Mouse (Mus musculus) adrenal gland, postnatal 4 days (tissue): ENCODE data around the gene Fem1b. TPM values are rescaled to one million over a fixed set of nuclear protein-coding genes. Genes with fewer than 3 reads are reported as not detected.
A peak's percentile ranks its signal among the peaks of the same experiment; 100 is the strongest.

Source experiments
- DNase-seq, 2 experiments: peaks; one replicate each; pipeline ENCODE4 v3.0.0; 2021 to 2022; ENCODE audit warnings: low spot score in 2 of 2, mixed read lengths in 2 of 2
- total RNA-seq, 2 experiments: library from RNA; stranded (reverse); gene quantifications; 2 replicates each; pipeline ENCODE4 v1.2.3; 2021

The Fem1b gene
- total RNA-seq, 2 experiments from 2014 or later: 44.0 to 50.4 TPM

GRCm38 (mm10) chr9:62782976-62783781 is 28.6 kb downstream of the Fem1b start:
- DNase-seq: peak in 1 of 2 experiments; percentile 26

DNA sequence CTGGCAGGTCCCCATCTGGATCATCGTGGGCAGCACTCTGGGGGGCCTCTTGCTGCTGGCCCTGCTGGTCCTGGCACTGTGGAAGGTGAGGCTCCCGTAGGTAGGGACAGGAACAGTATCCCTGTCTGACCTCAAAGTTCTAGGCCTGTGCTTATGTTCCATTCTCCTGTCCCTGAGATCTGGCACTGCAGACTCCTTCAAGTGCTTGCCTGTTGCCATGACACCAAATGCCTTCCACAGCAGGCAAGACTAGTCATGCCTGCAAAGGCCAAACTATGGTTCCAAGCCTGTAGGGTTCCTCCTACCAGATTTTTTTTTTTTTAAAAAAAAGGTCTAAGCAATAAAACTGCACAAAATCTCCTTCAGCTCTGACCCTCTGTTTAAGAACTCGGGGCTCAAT is 29.8 kb downstream of the Fem1b start:
- DNase-seq: no peak

DNA sequence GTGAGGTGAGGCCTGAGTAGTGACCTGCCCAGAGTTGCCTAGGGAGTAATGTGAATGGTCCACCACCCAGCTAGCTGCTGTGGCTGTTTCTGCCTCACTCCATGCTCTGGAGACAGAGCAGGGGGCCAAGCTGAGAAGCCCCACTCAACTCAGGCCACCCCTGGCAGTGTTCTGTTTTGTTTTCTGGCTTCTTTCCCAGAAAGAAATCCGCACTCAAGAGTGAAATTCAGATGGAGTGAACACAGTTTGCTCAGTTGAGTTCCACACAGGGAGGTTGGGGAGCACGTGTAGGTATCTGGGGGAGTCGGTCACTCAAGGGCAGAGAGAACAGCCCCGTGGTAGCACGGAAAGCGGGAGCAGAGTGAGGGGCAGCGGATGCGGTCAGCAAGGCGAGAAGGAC is 33.0 kb downstream of the Fem1b start:
- DNase-seq: no peak

DNA sequence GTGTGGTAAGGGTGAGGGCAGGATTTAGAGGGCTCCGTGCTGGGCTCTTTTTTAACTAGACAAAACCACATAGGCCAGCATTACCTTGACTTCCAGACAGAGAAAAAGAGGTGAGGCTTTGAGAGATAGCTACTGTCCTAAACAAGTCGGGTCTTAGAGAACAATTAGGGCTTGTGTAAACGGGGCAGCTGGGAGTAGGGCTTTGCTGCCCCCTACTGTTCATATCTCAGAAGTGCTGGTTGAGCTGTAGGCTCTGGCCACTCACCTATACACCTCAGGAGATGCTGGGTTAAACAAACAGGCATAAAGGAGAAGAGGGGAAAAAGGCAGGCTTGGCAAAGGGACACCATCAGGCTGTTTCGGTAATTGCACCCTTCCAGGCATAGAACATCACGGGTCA is 34.3 kb downstream of the Fem1b start:
- no peak for DNase-seq

GRCm38 (mm10) chr9:62775464-62775863 is 36.3 kb downstream of the Fem1b start:
- no peak for DNase-seq

DNA sequence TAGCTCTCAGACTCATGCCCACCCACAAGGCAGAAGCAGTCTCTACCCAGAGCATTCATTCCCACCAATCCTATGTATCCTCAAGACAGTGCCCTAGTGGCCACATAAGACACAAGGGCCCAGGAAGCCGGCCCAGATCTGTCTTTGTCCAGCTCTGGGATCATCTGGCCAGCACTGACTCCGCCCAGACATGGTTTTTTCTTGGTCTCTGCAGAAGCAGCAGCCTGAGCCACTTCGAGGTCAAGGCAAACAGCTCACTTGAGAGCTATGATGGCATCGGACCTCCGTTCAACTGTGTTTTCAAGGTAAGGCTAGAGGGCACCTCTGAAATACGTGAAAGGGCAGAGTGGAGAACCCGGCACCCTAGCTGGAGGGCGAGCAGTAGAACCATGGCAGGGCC is 39.0 kb downstream of the Fem1b start:
- no peak for DNase-seq

DNA sequence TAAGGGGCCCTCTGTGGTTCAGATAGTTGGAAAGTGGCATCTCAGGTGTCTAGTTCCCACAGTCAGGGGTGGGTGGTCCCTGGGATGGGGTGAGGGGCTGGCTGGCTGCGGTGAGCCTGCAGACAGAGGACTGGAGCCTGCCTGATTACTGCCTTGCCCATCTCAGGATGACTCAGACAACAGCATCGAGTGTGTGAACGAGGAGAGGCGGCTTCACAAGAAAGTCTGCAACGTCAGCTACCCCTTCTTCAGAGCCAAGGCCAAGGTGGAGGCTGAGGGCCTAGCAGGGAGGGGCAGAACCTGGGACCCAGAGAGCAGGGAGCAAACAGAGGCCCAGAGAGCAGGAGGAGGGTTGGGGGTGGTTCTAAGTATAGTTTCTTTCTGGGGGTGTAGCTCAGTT is 43.4 kb downstream of the Fem1b start:
- DNase-seq: no peak

DNA sequence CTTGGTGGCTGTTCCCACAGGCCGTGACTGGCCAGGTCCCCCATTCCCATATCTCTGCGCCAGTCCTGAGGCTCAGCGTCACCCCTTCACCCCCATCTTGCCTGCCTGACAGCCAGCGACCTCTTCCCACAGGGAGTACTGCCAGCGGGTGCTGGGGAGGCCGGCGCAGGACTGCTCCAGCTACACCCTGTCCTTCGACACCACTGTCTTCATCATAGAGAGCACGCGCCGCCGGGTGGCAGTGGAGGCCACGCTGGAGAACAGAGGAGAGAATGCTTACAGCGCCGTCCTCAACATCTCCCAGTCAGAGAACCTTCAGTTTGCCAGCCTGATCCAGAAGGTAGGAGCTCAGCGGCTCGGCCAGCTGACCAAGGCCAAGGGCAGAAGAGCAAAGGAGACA is 44.3 kb downstream of the Fem1b start:
- no peak for DNase-seq

- no peak for DNase-seq
Observed at GRCm38 (mm10) chr9:62765346-62765745, 46.4 kb downstream of the Fem1b start.

GRCm38 (mm10) chr9:62763478-62763877 is 48.3 kb downstream of the Fem1b start:
- no peak for DNase-seq

DNA sequence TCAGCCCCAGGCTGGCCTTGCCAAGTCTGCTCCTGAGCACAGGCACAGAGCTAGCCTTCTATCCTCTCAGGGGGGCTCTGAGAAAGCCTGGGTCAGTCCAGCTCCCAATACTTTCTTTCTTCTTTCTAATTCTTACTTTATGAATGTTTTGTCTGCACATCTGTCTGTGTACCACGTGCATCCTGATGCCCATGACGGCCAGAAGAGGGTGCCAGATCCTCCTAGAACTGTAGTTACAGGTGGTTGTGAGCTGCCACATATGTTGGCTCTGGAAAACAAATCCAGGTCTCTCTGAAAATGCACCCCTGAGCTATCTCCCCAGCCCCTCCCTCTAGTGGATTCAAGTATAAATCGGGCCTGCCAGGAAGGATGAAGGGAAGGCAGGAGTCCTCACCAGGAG is 52.1 kb downstream of the Fem1b start:
- no peak for DNase-seq

DNA sequence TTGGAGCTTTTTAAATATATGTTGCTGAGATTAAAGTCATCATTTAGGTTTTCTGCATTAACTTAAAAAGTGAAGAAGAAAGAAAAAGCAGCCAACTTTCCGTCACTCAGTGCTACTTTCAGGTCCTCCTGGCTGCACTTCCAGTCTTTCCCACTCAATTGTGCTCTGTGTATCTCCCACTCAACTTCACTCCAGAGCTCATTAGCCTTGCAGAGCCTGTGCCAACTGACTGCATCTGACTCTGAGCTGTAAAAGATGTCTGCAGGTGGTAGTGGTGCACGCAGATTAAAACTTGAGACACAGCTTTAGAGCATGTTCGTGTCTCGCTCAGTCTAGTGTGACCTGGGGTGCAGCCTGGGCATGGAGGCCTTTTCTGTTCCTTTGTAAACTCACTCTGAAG is 53.4 kb downstream of the Fem1b start:
- no peak for DNase-seq

- DNase-seq: no peak
Observed at GRCm38 (mm10) chr9:62750381-62750780, 61.4 kb downstream of the Fem1b start.

GRCm38 (mm10) chr9:62749666-62750065 is 62.1 kb downstream of the Fem1b start:
- DNase-seq: no peak

GRCm38 (mm10) chr9:62746646-62747045 is 65.1 kb downstream of the Fem1b start:
- no peak for DNase-seq

GRCm38 (mm10) chr9:62744558-62745275 is 67.0 kb downstream of the Fem1b start:
- peak in 1 of 2 experiments; percentile 26 for DNase-seq

Other genes with a start within 250 kb of the Fem1b start
- gene Itga11, start 134.1 kb downstream of the Fem1b start, total RNA-seq: 1 to 10 TPM; 2.3 to 2.9 TPM
- 10 to 100 TPM; 37.5 to 38.1 TPM for gene Cln6, start 26.9 kb upstream of the Fem1b start, total RNA-seq
- gene Calml4, start 46.1 kb upstream of the Fem1b start, total RNA-seq: 10 to 100 TPM; 23.4 to 47.3 TPM
- 10 to 100 TPM; 46.0 to 48.4 TPM for gene Pias1, start 176.0 kb upstream of the Fem1b start, total RNA-seq